Mouse (Mus musculus): Measurements from ENCODE around the gene Rft1. TPM values are rescaled to one million over a fixed set of nuclear protein-coding genes. Genes with fewer than 3 reads are reported as not detected.

The Rft1 gene
- total RNA-seq, 1 experiment: 15.7 TPM

DNA sequence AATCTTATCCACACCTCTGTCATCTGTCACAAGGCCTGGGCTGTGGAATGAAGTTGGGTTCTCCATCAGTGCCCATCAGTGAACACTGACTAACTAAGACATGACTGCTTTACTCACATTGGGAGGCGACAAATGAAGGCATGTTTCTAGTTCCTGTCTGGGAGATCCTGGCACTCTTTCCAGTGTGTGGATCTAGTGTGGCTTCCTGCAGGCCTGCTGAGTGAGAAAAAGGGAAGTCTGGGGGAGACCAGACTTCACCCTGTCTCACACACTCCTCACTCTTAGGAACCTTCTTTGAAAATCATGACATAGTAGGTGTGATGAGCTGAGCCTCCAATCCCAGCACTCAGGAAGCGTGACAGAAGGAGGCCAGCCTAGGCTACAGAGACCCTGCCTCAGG lies 40.6 kb downstream of the Rft1 start:
- Histone ChIP-seq H3K4me1 (ENCODE audit: control insufficient read depth in 2 of 2, insufficient read depth in 2 of 2, low read length in 2 of 2, poor library complexity in 1 of 2) (0 out of 4 replicates have a peak, but pooled peaks cover 0 to 2% of the 10 kb centered on the region in 2 experiments), H3K9me3 (ENCODE audit: control insufficient read depth, insufficient read depth, low read depth, low read length) (no peaks in the 10 kb centered on the region), H3K27ac (ENCODE audit: insufficient read depth, low read depth, low read length, poor library complexity, severe bottlenecking) (no peak overlapping the region), H3K4me3 (ENCODE audit: insufficient read depth in 1 of 2, low read depth in 1 of 2, low read length in 2 of 2, poor library complexity in 1 of 2, severe bottlenecking in 1 of 2) (no peak overlapping the region), H3K36me3 (ENCODE audit: control insufficient read depth, insufficient read depth, low read length, poor library complexity, severe bottlenecking) (peaks cover 3% of the 10 kb centered on the region; the same call in 1 of the 2 replicates), H3K9ac (ENCODE audit: insufficient read depth, low read depth, low read length, poor library complexity, severe bottlenecking) (no peak overlapping the region)
- TF ChIP-seq ZC3H11A (IDR thresholded peaks at IDR 0.05; ENCODE audit: borderline replicate concordance, low read depth, low read length) (no peak), ZNF384 (IDR thresholded peaks at IDR 0.05; ENCODE audit: low read depth, low read length) (no peak), MAFK (IDR thresholded peaks at IDR 0.05; ENCODE audit: insufficient read depth, low read depth, low read length) (no peak), HCFC1 (IDR thresholded peaks at IDR 0.05; ENCODE audit: borderline replicate concordance, insufficient read depth, low read length) (no peak), CHD2 (IDR thresholded peaks at IDR 0.05; ENCODE audit: low read depth, low read length) (no peak)
- DNase-seq (ENCODE audit: low read depth, low spot score): no peak
- in situ Hi-C loops (cut with MboI; ENCODE audit: low sequenced_read_pairs in 2 of 2, unreplicated experiment in 2 of 2): no loop called here

DNA sequence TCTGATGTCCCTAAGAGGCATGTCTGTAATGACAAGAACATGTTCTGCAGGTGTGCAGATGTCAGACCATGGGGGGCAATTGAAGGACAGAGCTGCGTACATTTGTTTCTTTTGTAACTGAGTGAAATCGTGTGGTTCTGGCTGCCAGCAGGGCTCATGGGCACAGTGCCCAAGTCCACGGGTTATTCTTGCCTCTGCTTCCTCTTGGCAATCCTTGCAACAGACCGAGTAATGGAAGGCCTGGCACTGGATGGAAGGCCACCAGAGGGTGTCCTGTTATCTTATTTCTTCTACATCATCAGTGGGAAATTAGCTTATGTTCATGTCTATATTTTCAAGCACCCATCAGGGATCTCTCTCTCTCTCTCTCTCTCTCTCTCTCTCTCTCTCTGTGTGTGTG lies 41.4 kb downstream of the Rft1 start:
- no peak overlapping the region for H3K27ac ChIP-seq (ENCODE audit: insufficient read depth, low read depth, low read length, poor library complexity, severe bottlenecking)
- H3K4me1 ChIP-seq (ENCODE audit: control insufficient read depth in 2 of 2, insufficient read depth in 2 of 2, low read length in 2 of 2, poor library complexity in 1 of 2): 0 out of 4 replicates have a peak, but pooled peaks cover 0 to 2% of the 10 kb centered on the region in 2 experiments
- DNase-seq (ENCODE audit: low read depth, low spot score): no peak
- TF ChIP-seq ZC3H11A (IDR thresholded peaks at IDR 0.05; ENCODE audit: borderline replicate concordance, low read depth, low read length): no peak
- no peak for TF ChIP-seq MAFK (IDR thresholded peaks at IDR 0.05; ENCODE audit: insufficient read depth, low read depth, low read length)
- no peak for TF ChIP-seq ZNF384 (IDR thresholded peaks at IDR 0.05; ENCODE audit: low read depth, low read length)
- TF ChIP-seq HCFC1 (IDR thresholded peaks at IDR 0.05; ENCODE audit: borderline replicate concordance, insufficient read depth, low read length): no peak
- TF ChIP-seq CHD2 (IDR thresholded peaks at IDR 0.05; ENCODE audit: low read depth, low read length): no peak
- no peak overlapping the region for H3K4me3 ChIP-seq (ENCODE audit: insufficient read depth in 1 of 2, low read depth in 1 of 2, low read length in 2 of 2, poor library complexity in 1 of 2, severe bottlenecking in 1 of 2)
- in situ Hi-C loops (cut with MboI; ENCODE audit: low sequenced_read_pairs in 2 of 2, unreplicated experiment in 2 of 2): no loop called here
- H3K9me3 ChIP-seq (ENCODE audit: control insufficient read depth, insufficient read depth, low read depth, low read length): no peaks in the 10 kb centered on the region
- H3K36me3 ChIP-seq (ENCODE audit: control insufficient read depth, insufficient read depth, low read length, poor library complexity, severe bottlenecking): no peaks in the 10 kb centered on the region
- no peak overlapping the region for H3K9ac ChIP-seq (ENCODE audit: insufficient read depth, low read depth, low read length, poor library complexity, severe bottlenecking)

DNA sequence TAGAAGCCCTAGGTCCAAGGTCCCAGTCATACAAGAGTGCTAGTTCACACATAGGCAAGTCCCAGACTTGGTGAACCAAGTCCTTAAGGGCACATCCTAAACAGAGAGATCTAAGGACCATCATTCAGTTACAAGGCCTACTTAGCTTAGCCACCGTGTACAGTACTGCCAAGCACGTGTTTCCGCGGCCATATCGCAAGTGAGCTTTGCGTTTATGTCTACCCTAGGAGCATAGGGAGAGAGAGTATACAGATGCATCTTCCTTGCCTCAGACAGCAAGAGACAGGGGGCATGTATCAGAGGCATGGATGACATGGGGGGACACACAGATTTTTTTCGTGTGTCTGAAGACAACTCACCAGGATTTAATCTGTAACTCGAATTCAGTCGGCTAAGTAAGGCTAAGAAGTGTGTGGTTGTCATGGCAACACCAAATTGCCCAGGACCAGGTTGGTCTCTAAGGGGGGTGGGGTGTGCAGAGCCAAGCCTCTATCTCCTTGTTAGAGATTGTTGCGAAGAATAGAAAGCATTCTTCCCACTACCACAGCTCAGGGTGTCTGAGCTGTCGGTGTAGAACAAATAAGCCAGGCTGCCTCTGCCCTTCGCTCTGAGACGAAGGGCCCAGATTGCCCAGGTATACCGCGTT lies 43.4 kb downstream of the Rft1 start:
- in situ Hi-C loops (cut with MboI; ENCODE audit: low sequenced_read_pairs in 2 of 2, unreplicated experiment in 2 of 2): no loop called here
- no peak for DNase-seq (ENCODE audit: low read depth, low spot score)

DNA sequence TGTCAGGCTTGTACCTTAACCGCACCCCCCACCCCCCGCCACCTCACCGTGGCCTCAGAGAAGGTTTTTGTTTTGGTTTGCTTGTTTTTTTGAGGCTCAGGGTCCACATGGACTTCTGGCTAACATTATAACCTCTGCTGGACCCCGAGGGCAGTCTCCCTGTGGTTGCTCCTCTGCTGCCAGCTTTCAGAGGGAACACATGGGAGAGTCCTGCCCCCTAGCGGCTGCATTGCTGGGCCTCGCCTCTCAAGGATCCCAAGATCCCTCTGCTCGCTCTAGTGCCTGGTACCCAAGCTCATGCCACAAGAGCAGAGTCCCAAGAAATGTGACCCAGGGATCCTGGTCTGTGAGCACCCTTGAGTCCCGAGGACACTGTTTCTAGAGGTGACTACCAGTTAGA lies 45.5 kb downstream of the Rft1 start:
- Histone ChIP-seq H3K9me3 (ENCODE audit: control insufficient read depth, insufficient read depth, low read depth, low read length) (no peaks in the 10 kb centered on the region), H3K36me3 (ENCODE audit: control insufficient read depth, insufficient read depth, low read length, poor library complexity, severe bottlenecking) (no peaks in the 10 kb centered on the region), H3K27ac (ENCODE audit: insufficient read depth, low read depth, low read length, poor library complexity, severe bottlenecking) (no peak overlapping the region), H3K4me1 (ENCODE audit: control insufficient read depth in 2 of 2, insufficient read depth in 2 of 2, low read length in 2 of 2, poor library complexity in 1 of 2) (peaks cover 0 to 4% of the 10 kb centered on the region in 2 experiments; a peak in 1 of 4 replicates), H3K9ac (ENCODE audit: insufficient read depth, low read depth, low read length, poor library complexity, severe bottlenecking) (0 out of 2 replicates have a peak overlapping the region, but pooled peaks have one; percentile 23), H3K4me3 (ENCODE audit: insufficient read depth in 1 of 2, low read depth in 1 of 2, low read length in 2 of 2, poor library complexity in 1 of 2, severe bottlenecking in 1 of 2) (no peak overlapping the region)
- TF ChIP-seq HCFC1 (IDR thresholded peaks at IDR 0.05; ENCODE audit: borderline replicate concordance, insufficient read depth, low read length) (no peak), ZNF384 (IDR thresholded peaks at IDR 0.05; ENCODE audit: low read depth, low read length) (no peak), MAFK (IDR thresholded peaks at IDR 0.05; ENCODE audit: insufficient read depth, low read depth, low read length) (no peak), CHD2 (IDR thresholded peaks at IDR 0.05; ENCODE audit: low read depth, low read length) (no peak), ZC3H11A (IDR thresholded peaks at IDR 0.05; ENCODE audit: borderline replicate concordance, low read depth, low read length) (0 out of 2 replicates have a peak, but pooled peaks have one; percentile 19)
- peak; percentile 56 for DNase-seq (ENCODE audit: low read depth, low spot score)
- in situ Hi-C loops (cut with MboI; ENCODE audit: low sequenced_read_pairs in 2 of 2, unreplicated experiment in 2 of 2): no loop called here

More for the DNA sequence above, 43.4 kb downstream of the Rft1 start:
- Histone ChIP-seq H3K9me3 (ENCODE audit: control insufficient read depth, insufficient read depth, low read depth, low read length) (no peaks in the 10 kb centered on the region), H3K27ac (ENCODE audit: insufficient read depth, low read depth, low read length, poor library complexity, severe bottlenecking) (no peak overlapping the region), H3K36me3 (ENCODE audit: control insufficient read depth, insufficient read depth, low read length, poor library complexity, severe bottlenecking) (no peaks in the 10 kb centered on the region), H3K4me3 (ENCODE audit: insufficient read depth in 1 of 2, low read depth in 1 of 2, low read length in 2 of 2, poor library complexity in 1 of 2, severe bottlenecking in 1 of 2) (no peak overlapping the region), H3K9ac (ENCODE audit: insufficient read depth, low read depth, low read length, poor library complexity, severe bottlenecking) (no peak overlapping the region), H3K4me1 (ENCODE audit: control insufficient read depth in 2 of 2, insufficient read depth in 2 of 2, low read length in 2 of 2, poor library complexity in 1 of 2) (0 out of 4 replicates have a peak, but pooled peaks cover 0 to 2% of the 10 kb centered on the region in 2 experiments)
- TF ChIP-seq MAFK (IDR thresholded peaks at IDR 0.05; ENCODE audit: insufficient read depth, low read depth, low read length) (no peak), ZC3H11A (IDR thresholded peaks at IDR 0.05; ENCODE audit: borderline replicate concordance, low read depth, low read length) (no peak), CHD2 (IDR thresholded peaks at IDR 0.05; ENCODE audit: low read depth, low read length) (no peak), ZNF384 (IDR thresholded peaks at IDR 0.05; ENCODE audit: low read depth, low read length) (no peak), HCFC1 (IDR thresholded peaks at IDR 0.05; ENCODE audit: borderline replicate concordance, insufficient read depth, low read length) (no peak)

Data from ES-E14 (cell line).